8 mouse cellular contexts compared by ENCODE assay signal in the genomic region with DNA sequence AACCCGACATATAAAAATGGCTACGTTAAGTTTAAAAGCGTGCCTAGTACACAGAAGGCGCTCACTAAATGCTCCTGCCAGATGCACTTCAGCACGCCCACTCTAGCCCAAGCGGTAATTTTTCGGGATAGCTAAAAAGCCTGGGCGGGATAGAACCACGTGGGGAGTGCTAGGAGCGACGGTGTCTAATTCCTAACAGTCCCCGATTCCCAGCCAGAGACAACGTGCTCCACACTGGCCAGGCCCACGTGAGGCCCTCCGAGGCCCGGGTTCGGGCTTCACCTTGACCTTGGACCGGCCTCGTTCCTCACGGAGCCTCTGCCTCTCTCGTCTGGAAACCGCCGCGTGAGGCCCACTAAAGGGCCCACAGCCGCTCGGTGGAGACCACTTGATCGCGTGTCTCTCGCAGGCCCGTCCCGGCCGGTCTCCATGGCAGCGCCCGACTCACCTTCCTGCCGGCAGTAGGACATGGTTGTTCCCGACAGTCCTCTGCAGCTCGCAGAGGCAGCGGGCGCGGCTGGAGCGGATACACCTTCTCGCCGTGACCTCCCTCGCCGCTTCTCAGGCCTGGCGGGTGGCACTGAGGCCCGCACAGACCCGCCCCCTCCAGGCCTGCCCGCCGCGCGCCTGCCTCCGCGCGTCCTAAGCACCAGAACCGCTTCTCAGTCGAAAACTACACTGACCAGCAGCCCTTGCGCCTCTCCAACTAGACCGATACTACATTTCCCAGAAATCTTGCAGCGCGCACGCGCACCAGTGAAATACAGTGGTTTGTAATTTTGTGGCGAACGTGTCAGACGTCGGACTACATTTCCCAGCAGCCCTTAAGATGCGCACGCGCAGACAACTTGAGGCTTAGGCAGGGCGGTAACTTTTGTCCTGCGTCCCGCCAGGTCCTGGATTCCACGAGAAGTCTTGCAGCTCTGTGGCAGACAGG. TPM values are rescaled to one million over a fixed set of nuclear protein-coding genes. Genes with fewer than 3 reads are reported as not detected.
DNase-seq lines count a peak whose midpoint lies in the region; ATAC-seq lines count a peak whose summit lies in the region.

Chchd4 (minus strand) TSS at position 679 of the 937 bp plus-strand sequence.
Tmem43 (plus strand) TSS at position 836 of the 937 bp plus-strand sequence.

- H3K9ac ChIP-seq in hindbrain, embryonic 14.5 days, result peak within 1 kb of the TSS; percentile 91

- peak; percentile 100 for DNase-seq in R1 (ENCODE audit: low read depth, low spot score)
- peak; percentile 98 to 99 for DNase-seq in cerebellum, postnatal 25 days
- peak; percentile 98 for DNase-seq in frontal cortex, postnatal 25 days (ENCODE audit: low spot score in 2 of 2)
- DNase-seq in hindbrain, embryonic 14.5 days (ENCODE audit: low spot score), result peak; percentile 99
- DNase-seq in layer of hippocampus, postnatal 36 days, result peak; percentile 99
- peak; percentile 100 for DNase-seq in lung, postnatal 36 days
- peak; percentile 100 for DNase-seq in retina, postnatal 1 day
- DNase-seq in urinary bladder, adult 18-20 months (ENCODE audit: low spot score in 2 of 2), result peak; percentile 98 to 99

- under 1% methylated on average over 66 of the region's 74 CpGs for WGBS in hindbrain, embryonic 14.5 days

- peak; percentile 96 for ATAC-seq in hindbrain, embryonic 14.5 days (ENCODE audit: low FRiP score)

- peaks cover 36% of the 10 kb centered on the region for H3K36me3 ChIP-seq in hindbrain, embryonic 14.5 days (replicated peaks; ENCODE audit: control insufficient read depth, insufficient read depth)

- peaks cover 26% of the 10 kb centered on the region for H3K4me1 ChIP-seq in hindbrain, embryonic 14.5 days (replicated peaks; ENCODE audit: control insufficient read depth, insufficient read depth, low read length)

- no peaks in the 10 kb centered on the region for H3K27me3 ChIP-seq in hindbrain, embryonic 14.5 days (ENCODE audit: control insufficient read depth, insufficient read depth, low read length)

- peak within 1 kb of the TSS; percentile 76 for H3K27ac ChIP-seq in hindbrain, embryonic 14.5 days

- H3K9me3 ChIP-seq in hindbrain, embryonic 14.5 days (ENCODE audit: control insufficient read depth, low read length), result no peaks in the 10 kb centered on the region

- peak within 1 kb of the TSS; percentile 87 for H3K4me2 ChIP-seq in hindbrain, embryonic 14.5 days (replicated peaks)

- H3K4me3 ChIP-seq in hindbrain, embryonic 14.5 days (replicated peaks; ENCODE audit: low read length), result peak within 1 kb of the TSS; percentile 88

RNA-seq across cellular contexts. Expression of gene Chchd4, which starts in this region (rescaled TPM):
- 36.3 and 37.4 TPM in 2 replicates for polyA plus RNA-seq in hindbrain, embryonic 14.5 days (2014; fragmentation: Nextera tagmentation; extraction: Ambion mirVana)
- 10 to 100 TPM; 19.8 to 22.8 TPM for total RNA-seq in layer of hippocampus, postnatal 36 days (2021)

RNA-seq across cellular contexts. Expression of gene Tmem43, which starts in this region (rescaled TPM):
- polyA plus RNA-seq in hindbrain, embryonic 14.5 days (2014; fragmentation: Nextera tagmentation; extraction: Ambion mirVana), result 45.5 and 55.0 TPM in 2 replicates
- 10 to 100 TPM; 28.7 to 31.8 TPM for total RNA-seq in layer of hippocampus, postnatal 36 days (2021)

Comparison
In these comparisons a context has a peak if more than half of its experiments do, and no peak if none do; other contexts are left out.
1. Peak in every context shown above with its lines: DNase-seq, ATAC-seq, H3K4me3 ChIP-seq and H3K27ac ChIP-seq.